Mouse (Mus musculus): ENCODE results near the gene Dlgap4. TPM values are rescaled to one million over a fixed set of nuclear protein-coding genes. Genes with fewer than 3 reads are reported as not detected.

The Dlgap4 gene
- polyA plus RNA-seq, 1 experiment from 2014 or later = 74.8 TPM

GRCm38 (mm10) chr2:156688604-156689003 lies 75.1 kb downstream of the Dlgap4 start:
- WGBS = 10% methylated on average over 14 of the region's 14 CpGs
- DNase-seq (ENCODE audit: low spot score) (no peak), ATAC-seq (replicated peaks; ENCODE audit: low FRiP score, low TSS enrichment, low read depth) (no peak)

GRCm38 (mm10) chr2:156690833-156691232 lies 77.3 kb downstream of the Dlgap4 start:
- no peak overlapping the region for H3K4me2 ChIP-seq (ENCODE audit: low read length)
- 0 out of 2 replicates have a peak, but pooled peaks cover 7% of the 10 kb centered on the region for H3K27me3 ChIP-seq (replicated peaks; ENCODE audit: control insufficient read depth, insufficient read depth, low read length)
- H3K36me3 ChIP-seq (ENCODE audit: control insufficient read depth, insufficient read depth, low read length) = no peaks in the 10 kb centered on the region
- no peaks in the 10 kb centered on the region for H3K9me3 ChIP-seq (ENCODE audit: control insufficient read depth, low read length)
- WGBS = 46% methylated on average over 2 of the region's 2 CpGs
- no peak overlapping the region for H3K4me3 ChIP-seq (ENCODE audit: low read depth, low read length)
- no peaks in the 10 kb centered on the region for H3K4me1 ChIP-seq (replicated peaks; ENCODE audit: control insufficient read depth, insufficient read depth, low read length)
- DNase-seq (ENCODE audit: low spot score) = no peak
- no peak overlapping the region for H3K9ac ChIP-seq (ENCODE audit: low read length)
- no peak for ATAC-seq (replicated peaks; ENCODE audit: low FRiP score, low TSS enrichment, low read depth)
- no peak overlapping the region for H3K27ac ChIP-seq (ENCODE audit: low read depth)

More at GRCm38 (mm10) chr2:156688604-156689003, 75.1 kb downstream of the Dlgap4 start:
- H3K9me3 ChIP-seq (ENCODE audit: control insufficient read depth, low read length) = no peaks in the 10 kb centered on the region
- no peak overlapping the region for H3K27ac ChIP-seq (ENCODE audit: low read depth)
- no peak overlapping the region for H3K4me2 ChIP-seq (ENCODE audit: low read length)
- no peak overlapping the region for H3K4me3 ChIP-seq (ENCODE audit: low read depth, low read length)
- 0 out of 2 replicates have a peak, but pooled peaks cover 7% of the 10 kb centered on the region for H3K27me3 ChIP-seq (replicated peaks; ENCODE audit: control insufficient read depth, insufficient read depth, low read length)
- H3K4me1 ChIP-seq (replicated peaks; ENCODE audit: control insufficient read depth, insufficient read depth, low read length) = no peaks in the 10 kb centered on the region
- no peaks in the 10 kb centered on the region for H3K36me3 ChIP-seq (ENCODE audit: control insufficient read depth, insufficient read depth, low read length)
- no peak overlapping the region for H3K9ac ChIP-seq (ENCODE audit: low read length)

GRCm38 (mm10) chr2:156691746-156692145 lies 78.2 kb downstream of the Dlgap4 start:
- Histone ChIP-seq H3K4me3 (ENCODE audit: low read depth, low read length) (no peak overlapping the region), H3K27me3 (replicated peaks; ENCODE audit: control insufficient read depth, insufficient read depth, low read length) (0 out of 2 replicates have a peak, but pooled peaks cover 7% of the 10 kb centered on the region), H3K4me2 (ENCODE audit: low read length) (no peak overlapping the region), H3K27ac (ENCODE audit: low read depth) (no peak overlapping the region), H3K9me3 (ENCODE audit: control insufficient read depth, low read length) (no peaks in the 10 kb centered on the region), H3K36me3 (ENCODE audit: control insufficient read depth, insufficient read depth, low read length) (no peaks in the 10 kb centered on the region), H3K4me1 (replicated peaks; ENCODE audit: control insufficient read depth, insufficient read depth, low read length) (no peaks in the 10 kb centered on the region), H3K9ac (ENCODE audit: low read length) (no peak overlapping the region)
- no peak for ATAC-seq (replicated peaks; ENCODE audit: low FRiP score, low TSS enrichment, low read depth)
- 56% methylated on average over 9 of the region's 9 CpGs for WGBS
- DNase-seq (ENCODE audit: low spot score) = no peak

GRCm38 (mm10) chr2:156693241-156693807 lies 79.8 kb downstream of the Dlgap4 start:
- Histone ChIP-seq H3K36me3 (ENCODE audit: control insufficient read depth, insufficient read depth, low read length) (no peaks in the 10 kb centered on the region), H3K4me3 (ENCODE audit: low read depth, low read length) (no peak overlapping the region), H3K9me3 (ENCODE audit: control insufficient read depth, low read length) (no peaks in the 10 kb centered on the region), H3K4me1 (replicated peaks; ENCODE audit: control insufficient read depth, insufficient read depth, low read length) (no peaks in the 10 kb centered on the region), H3K9ac (ENCODE audit: low read length) (no peak overlapping the region), H3K4me2 (ENCODE audit: low read length) (no peak overlapping the region), H3K27me3 (replicated peaks; ENCODE audit: control insufficient read depth, insufficient read depth, low read length) (0 out of 2 replicates have a peak, but pooled peaks cover 7% of the 10 kb centered on the region), H3K27ac (ENCODE audit: low read depth) (no peak overlapping the region)
- WGBS = 53% methylated on average over 11 of the region's 11 CpGs
- DNase-seq (ENCODE audit: low spot score) (no peak), ATAC-seq (replicated peaks; ENCODE audit: low FRiP score, low TSS enrichment, low read depth) (no peak)

GRCm38 (mm10) chr2:156697261-156697660 lies 83.8 kb downstream of the Dlgap4 start:
- no peak overlapping the region for H3K4me3 ChIP-seq (ENCODE audit: low read depth, low read length)
- H3K9me3 ChIP-seq (ENCODE audit: control insufficient read depth, low read length) = no peaks in the 10 kb centered on the region
- no peak overlapping the region for H3K9ac ChIP-seq (ENCODE audit: low read length)
- no peaks in the 10 kb centered on the region for H3K4me1 ChIP-seq (replicated peaks; ENCODE audit: control insufficient read depth, insufficient read depth, low read length)
- 85% methylated on average over 8 of the region's 8 CpGs for WGBS
- no peaks in the 10 kb centered on the region for H3K27me3 ChIP-seq (replicated peaks; ENCODE audit: control insufficient read depth, insufficient read depth, low read length)
- H3K4me2 ChIP-seq (ENCODE audit: low read length) = no peak overlapping the region
- no peak overlapping the region for H3K27ac ChIP-seq (ENCODE audit: low read depth)
- ATAC-seq (replicated peaks; ENCODE audit: low FRiP score, low TSS enrichment, low read depth) (no peak), DNase-seq (ENCODE audit: low spot score) (no peak)
- no peaks in the 10 kb centered on the region for H3K36me3 ChIP-seq (ENCODE audit: control insufficient read depth, insufficient read depth, low read length)

- Histone ChIP-seq H3K36me3 (ENCODE audit: control insufficient read depth, insufficient read depth, low read length) (no peaks in the 10 kb centered on the region), H3K4me3 (ENCODE audit: low read depth, low read length) (no peak overlapping the region), H3K27ac (ENCODE audit: low read depth) (no peak overlapping the region), H3K9me3 (ENCODE audit: control insufficient read depth, low read length) (no peaks in the 10 kb centered on the region), H3K4me2 (ENCODE audit: low read length) (no peak overlapping the region), H3K27me3 (replicated peaks; ENCODE audit: control insufficient read depth, insufficient read depth, low read length) (no peaks in the 10 kb centered on the region), H3K4me1 (replicated peaks; ENCODE audit: control insufficient read depth, insufficient read depth, low read length) (no peaks in the 10 kb centered on the region), H3K9ac (ENCODE audit: low read length) (no peak overlapping the region)
- no peak for DNase-seq (ENCODE audit: low spot score)
- WGBS = 64% methylated on average over 9 of the region's 9 CpGs
- no peak for ATAC-seq (replicated peaks; ENCODE audit: low FRiP score, low TSS enrichment, low read depth)
Observed at GRCm38 (mm10) chr2:156698168-156698567, 84.7 kb downstream of the Dlgap4 start.

- H3K27ac ChIP-seq (ENCODE audit: low read depth) = no peak overlapping the region
- DNase-seq (ENCODE audit: low spot score) (peak; percentile 97), ATAC-seq (replicated peaks; ENCODE audit: low FRiP score, low TSS enrichment, low read depth) (peak; percentile 34; the same call in 1 of the 2 replicates)
- no peak overlapping the region for H3K4me2 ChIP-seq (ENCODE audit: low read length)
- WGBS = 19% methylated on average over 6 of the region's 6 CpGs
- no peaks in the 10 kb centered on the region for H3K36me3 ChIP-seq (ENCODE audit: control insufficient read depth, insufficient read depth, low read length)
- H3K4me3 ChIP-seq (ENCODE audit: low read depth, low read length) = no peak overlapping the region
- H3K9me3 ChIP-seq (ENCODE audit: control insufficient read depth, low read length) = no peaks in the 10 kb centered on the region
- H3K4me1 ChIP-seq (replicated peaks; ENCODE audit: control insufficient read depth, insufficient read depth, low read length) = no peaks in the 10 kb centered on the region
- no peaks in the 10 kb centered on the region for H3K27me3 ChIP-seq (replicated peaks; ENCODE audit: control insufficient read depth, insufficient read depth, low read length)
- H3K9ac ChIP-seq (ENCODE audit: low read length) = no peak overlapping the region
Observed at GRCm38 (mm10) chr2:156705473-156705872, 92.0 kb downstream of the Dlgap4 start.

DNA sequence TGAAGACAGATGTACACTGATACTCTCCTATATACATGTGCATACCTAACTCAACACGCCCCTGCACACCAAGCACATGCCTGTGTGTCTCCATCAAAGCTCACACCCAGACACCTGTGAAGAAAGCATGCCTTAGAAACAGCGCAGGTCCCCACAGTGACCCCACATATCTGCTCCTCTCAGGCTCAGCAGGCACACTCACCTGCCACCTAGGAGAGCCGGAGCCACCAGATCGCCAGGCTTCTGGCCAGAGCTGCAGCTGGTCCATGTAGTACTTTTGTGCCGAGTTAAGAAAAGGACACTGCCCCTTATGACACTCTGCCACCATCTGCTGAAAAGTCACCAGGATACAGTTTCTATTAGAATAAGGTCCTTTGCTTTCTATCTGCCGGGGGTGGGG lies 103.2 kb downstream of the Dlgap4 start:
- ATAC-seq (replicated peaks; ENCODE audit: low FRiP score, low TSS enrichment, low read depth) = no peak
- H3K27ac ChIP-seq (ENCODE audit: low read depth) = no peak overlapping the region
- H3K27me3 ChIP-seq (replicated peaks; ENCODE audit: control insufficient read depth, insufficient read depth, low read length) = no peaks in the 10 kb centered on the region
- peaks cover 29% of the 10 kb centered on the region for H3K4me1 ChIP-seq (replicated peaks; ENCODE audit: control insufficient read depth, insufficient read depth, low read length)
- DNase-seq (ENCODE audit: low spot score) = no peak
- no peak overlapping the region for H3K4me3 ChIP-seq (ENCODE audit: low read depth, low read length)
- H3K9me3 ChIP-seq (ENCODE audit: control insufficient read depth, low read length) = no peaks in the 10 kb centered on the region
- WGBS = 80% methylated on average over 6 of the region's 6 CpGs
- H3K36me3 ChIP-seq (ENCODE audit: control insufficient read depth, insufficient read depth, low read length) = 0 out of 2 replicates have a peak, but pooled peaks cover 4% of the 10 kb centered on the region
- no peak overlapping the region for H3K4me2 ChIP-seq (ENCODE audit: low read length)
- H3K9ac ChIP-seq (ENCODE audit: low read length) = no peak overlapping the region

All from intestine, embryonic 14.5 days (tissue).